Mouse (Mus musculus): ENCODE measurements around the gene Defb23. TPM values are rescaled to one million over a fixed set of nuclear protein-coding genes. Genes with fewer than 3 reads are reported as not detected.
"Not testable (repeated sequence)": the region's sequence is repeated elsewhere in the genome, so short reads cannot be mapped to it uniquely, and the experiment has no call there.

Gene Defb23
- total RNA-seq, 1 experiment from 2014 or later = not detected

DNA sequence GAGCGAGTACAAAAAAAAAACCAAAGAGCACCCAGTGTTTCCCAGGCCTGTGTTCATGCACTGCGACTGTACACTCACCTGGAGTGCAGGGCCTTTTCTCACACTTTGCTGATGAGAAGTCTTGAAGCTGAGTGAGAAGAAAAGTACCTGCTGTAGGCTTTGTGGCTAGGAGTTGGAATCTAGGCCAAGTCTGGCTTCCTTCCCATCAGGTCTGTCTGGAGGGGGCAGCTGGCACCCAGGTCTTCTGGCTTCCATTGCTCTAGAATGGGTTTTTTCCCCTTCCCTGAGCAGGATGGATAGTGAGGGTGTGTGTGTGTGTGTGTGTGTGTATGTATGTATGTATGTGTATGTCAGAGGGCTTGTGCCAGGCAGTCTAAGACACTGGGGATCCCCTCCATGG, 24.6 kb downstream of the Defb23 start:
- ATAC-seq (replicated peaks; ENCODE audit: low read depth, poor library complexity, severe bottlenecking) = no peak

DNA sequence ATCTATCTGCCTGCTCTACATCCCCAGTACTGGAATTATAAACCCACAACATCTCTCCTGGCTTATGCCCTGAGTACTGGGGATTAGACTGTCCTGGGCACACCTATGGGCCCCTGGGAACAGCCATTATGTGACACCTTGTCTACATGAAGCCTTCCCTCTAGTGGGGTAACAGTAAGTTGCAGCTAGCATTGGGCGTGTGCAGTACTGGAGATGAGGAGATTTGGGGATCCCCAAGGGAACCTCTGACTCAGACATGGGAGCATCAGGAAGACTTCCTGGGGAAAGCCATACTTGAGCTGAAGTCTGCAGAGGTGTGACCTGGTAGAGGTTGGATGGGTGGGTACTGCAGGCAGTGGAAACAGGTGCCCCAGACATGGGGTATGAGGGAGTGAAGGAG, 25.5 kb downstream of the Defb23 start:
- no peak; the same call in 1 of the 2 replicates for ATAC-seq (replicated peaks; ENCODE audit: low read depth, poor library complexity, severe bottlenecking)

DNA sequence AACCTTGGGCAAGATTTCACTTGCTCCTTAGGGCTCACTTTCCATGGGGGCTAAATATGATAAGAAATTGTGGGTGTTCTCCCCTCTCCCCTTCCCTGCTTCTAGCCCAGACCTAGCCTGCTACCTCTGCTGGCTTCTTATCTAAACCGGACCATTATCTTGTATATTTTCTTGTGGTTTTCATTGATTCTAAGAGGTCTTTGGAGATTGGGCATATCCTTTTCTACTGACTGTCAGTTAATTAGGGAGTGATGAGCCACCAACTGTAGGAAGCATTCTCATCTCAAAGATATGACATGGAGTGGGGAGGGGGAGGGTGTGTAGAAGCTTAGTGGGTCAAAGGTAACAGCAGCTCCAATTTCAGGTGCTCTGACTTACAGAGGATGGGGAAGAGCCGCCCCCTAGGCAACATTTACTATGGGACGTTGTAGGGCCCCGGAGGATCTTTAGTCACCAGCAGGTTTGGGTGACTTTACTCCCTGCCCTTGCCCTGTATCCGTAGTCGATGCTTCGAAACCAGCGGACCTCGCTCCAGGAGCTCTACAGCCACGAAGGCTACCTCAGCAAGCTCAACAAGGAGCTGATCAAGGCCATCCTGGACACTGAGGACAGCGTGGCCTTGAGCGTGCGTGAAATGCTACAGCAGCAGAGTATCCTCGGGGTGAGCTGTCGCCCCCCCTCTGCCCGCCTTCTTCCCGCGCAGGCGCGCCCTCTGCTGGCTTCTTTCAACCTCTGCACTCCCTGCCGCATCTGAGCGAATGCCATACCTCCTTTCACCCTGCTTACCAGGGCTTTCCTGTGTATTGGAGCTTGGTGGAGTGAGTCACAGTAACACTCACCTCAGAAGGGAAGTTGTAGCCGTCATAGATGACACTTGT, 27.2 kb downstream of the Defb23 start:
- peak; percentile 95 for ATAC-seq (replicated peaks; ENCODE audit: low read depth, poor library complexity, severe bottlenecking)

DNA sequence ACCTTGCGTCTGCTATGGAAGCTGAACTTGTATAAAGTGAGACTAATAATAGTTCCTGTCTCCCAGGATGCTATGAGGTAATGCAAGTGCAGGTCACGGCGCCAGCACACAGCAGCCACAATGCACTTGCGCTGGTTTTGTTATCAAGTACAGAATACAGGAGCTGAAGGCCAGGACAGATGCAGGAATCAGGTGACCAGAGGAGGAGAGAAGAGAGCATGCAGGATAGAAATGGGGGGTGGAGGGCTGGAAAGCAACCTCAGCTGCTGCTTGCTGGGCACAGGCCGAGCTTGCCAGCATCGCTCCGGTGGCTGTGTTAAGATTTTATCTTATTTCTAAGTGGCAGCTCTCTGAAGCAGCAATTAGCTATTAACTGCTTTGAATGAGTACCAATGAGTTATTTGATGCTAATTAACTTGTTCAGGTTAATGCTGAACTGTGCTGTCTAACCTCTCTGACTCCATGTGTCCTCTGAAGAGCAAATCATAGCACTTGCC, 28.0 kb downstream of the Defb23 start:
- ATAC-seq (replicated peaks; ENCODE audit: low read depth, poor library complexity, severe bottlenecking) = no peak

DNA sequence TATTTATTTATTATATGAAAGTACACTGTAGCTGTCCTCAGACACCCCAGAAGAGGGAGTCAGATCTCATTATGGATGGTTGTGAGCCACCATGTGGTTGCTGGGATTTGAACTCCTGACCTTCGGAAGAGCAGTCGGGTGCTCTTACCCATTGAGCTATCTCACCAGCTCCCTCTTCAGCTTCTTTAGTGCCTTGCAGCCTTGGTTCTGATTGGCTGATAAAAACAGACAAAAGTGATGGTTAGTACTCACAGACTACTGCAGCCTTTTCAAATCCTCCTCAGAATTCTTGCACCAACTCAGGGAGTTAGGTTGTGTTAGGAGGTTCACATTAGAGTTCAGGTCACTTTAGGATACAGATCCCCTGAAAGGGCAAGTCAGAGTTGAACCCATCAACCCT, 35.9 kb downstream of the Defb23 start:
- not testable (repeated sequence) for ATAC-seq (replicated peaks; ENCODE audit: low read depth, poor library complexity, severe bottlenecking)

DNA sequence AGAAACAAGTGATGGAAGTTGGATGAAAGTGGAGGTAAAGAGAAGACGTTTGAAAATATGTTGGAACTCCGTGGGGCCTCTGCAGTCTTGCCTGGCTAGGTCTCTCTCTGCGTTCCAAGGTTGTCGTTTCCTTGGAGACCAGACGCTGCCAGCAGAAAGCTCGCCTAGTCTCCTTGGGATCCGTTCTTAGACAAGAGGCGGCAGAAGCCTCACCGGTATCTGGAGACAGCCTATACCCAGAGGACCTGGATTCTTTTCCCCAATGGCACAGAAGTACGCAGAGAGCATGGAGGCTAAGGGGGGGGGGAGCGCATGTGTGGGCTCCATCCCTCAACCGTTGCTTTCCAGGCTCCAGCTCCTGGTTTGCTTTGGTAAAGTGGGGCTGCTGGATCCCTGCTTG, 36.9 kb downstream of the Defb23 start:
- no peak for ATAC-seq (replicated peaks; ENCODE audit: low read depth, poor library complexity, severe bottlenecking)

DNA sequence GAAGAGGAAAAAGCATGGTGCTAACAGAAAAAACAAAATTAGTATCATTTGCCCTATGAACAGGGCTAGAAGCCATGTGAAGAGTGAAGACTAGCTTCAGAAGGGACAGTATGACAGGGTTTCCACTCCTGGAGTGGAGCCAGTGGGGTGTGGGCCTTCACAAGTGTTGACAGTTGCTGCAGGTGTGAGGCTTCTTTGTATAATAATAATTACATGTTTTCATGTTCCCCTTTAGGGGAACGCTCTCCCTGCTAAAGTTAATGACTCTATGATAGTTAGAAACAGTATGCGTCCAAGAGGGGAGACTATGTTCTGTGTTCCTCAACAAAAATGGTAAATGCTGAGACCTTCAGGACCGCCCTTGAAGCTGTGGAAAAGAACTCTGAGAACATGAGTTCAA, 48.6 kb downstream of the Defb23 start:
- no peak for ATAC-seq (replicated peaks; ENCODE audit: low read depth, poor library complexity, severe bottlenecking)

DNA sequence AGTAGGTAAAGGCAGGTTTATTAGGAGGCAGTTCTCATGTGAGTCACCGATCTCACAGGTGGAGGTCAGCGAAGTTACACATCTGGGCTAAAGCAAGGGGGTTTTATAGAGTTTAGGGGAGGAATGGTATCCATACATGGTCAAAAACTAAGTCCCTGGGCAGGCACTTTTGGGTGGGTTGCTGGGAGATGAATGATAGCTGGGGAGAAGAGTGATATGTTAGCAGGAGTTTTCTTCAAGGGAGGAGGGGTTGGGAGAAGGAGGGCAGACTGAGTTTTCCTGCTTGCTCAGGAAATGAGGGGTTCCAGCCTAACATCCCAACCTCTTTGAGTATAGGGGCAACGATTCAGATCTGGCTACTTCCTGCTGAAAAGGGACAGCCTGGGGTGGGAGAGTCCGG, 49.1 kb downstream of the Defb23 start, which contains the start of gene 6820408C15Rik:
Gene 6820408C15Rik, plus strand, starts transcription at position 301 of the 400 bp plus-strand sequence.
- no peak for ATAC-seq (replicated peaks; ENCODE audit: low read depth, poor library complexity, severe bottlenecking)

DNA sequence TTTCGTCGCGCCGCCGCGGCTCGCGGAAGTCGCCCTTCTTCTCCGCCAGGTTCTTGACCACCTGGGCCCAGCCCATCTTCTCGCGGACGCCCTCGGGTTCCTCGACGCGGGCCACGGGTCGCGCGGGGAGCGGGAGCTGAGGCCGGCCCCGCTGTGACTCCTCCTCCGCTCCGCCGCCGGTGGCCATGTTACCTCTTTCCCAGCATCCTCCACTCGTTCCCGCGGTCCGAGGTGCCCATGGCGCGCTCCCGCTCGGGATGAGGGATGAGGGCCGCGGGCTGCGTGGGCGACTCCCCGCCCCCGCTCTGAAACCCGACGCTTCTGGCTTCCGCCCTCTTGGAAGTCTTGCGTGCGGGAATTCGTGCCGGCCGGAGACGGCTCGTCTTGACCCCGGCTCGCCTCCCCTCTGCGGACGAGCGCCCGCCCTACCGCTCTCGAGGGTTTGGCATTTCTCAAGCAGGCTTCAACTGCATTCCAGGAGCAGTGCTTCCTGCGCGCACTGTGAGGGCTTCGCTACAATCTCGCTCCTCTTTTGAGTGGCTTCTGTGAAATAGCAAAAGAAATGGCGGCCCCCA, 49.7 kb downstream of the Defb23 start, which contains the start of gene Zcchc3:
Gene Zcchc3, minus strand, starts transcription at position 437 of the 575 bp plus-strand sequence.
- ATAC-seq (replicated peaks; ENCODE audit: low read depth, poor library complexity, severe bottlenecking) = peak; percentile 76

DNA sequence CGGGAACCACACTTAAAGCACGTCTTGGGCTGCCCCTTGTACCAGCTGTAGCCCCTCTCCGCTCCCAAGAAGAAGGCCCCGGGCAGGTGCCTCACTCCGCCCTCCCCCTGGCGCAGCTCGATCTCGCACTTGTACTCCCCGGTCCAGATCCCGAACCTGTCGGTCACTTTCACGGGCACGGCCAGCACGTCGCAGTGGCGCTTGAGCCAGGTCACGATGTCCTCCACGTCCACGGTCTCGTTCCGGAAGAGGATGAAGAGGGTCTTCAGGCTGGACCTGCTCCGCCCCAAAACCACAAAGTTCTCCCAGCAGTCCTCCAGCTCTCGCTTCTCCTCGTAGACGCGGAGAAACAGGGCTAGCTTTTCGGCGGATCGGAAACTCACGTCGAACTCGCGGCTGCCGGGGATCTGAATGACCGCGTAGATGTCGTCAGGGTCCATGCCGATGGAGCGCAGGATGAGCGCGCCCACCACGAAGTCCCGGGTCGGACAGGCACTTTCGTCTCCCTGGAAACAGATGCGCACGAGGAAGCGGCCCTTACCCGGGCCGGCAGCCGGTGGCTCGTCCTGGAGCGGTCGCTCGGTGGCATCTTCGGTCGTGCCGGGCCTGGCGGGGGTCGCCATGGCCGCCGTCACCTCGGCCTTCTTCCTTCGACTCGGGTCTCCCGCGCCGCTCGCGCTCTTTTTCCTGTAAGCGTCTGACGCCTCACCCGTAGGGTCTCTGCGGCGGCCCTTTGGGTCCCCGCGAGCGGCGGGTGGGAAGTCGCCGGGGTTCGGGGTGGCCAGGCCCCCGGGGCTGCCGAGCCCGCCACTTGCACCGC, 50.4 kb downstream of the Defb23 start:
- ATAC-seq (replicated peaks; ENCODE audit: low read depth, poor library complexity, severe bottlenecking) = peak; percentile 41; the same call in 1 of the 2 replicates

DNA sequence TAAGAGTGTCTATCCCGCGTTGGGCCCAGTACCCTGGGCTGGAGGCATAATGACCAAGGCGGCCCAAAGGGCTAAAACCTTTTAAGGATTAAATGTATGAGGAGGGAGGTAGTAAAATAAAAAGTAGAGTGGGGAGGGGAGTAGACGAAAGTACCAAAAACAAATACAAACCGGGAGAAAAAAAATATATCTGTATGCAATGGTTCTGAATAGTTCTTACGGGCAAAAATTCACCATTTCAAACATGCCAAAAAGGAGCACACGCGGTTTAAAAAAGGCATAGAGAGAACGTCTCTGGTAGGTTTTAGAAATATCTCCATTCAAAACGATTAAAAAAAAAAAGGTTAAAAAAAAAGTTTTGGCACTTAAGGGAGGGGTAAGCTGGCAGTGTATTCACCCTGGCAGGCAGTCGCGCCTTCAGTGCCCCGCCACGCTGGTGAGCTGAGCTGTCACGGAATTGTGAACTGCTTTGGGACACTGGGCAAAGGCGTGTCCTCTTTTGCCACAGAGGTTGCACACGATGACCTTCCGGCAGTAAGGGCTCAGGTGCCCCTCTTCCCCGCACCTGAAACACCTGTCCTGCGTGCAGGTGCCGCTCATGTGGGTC, 51.2 kb downstream of the Defb23 start:
- ATAC-seq (replicated peaks; ENCODE audit: low read depth, poor library complexity, severe bottlenecking) = no peak

DNA sequence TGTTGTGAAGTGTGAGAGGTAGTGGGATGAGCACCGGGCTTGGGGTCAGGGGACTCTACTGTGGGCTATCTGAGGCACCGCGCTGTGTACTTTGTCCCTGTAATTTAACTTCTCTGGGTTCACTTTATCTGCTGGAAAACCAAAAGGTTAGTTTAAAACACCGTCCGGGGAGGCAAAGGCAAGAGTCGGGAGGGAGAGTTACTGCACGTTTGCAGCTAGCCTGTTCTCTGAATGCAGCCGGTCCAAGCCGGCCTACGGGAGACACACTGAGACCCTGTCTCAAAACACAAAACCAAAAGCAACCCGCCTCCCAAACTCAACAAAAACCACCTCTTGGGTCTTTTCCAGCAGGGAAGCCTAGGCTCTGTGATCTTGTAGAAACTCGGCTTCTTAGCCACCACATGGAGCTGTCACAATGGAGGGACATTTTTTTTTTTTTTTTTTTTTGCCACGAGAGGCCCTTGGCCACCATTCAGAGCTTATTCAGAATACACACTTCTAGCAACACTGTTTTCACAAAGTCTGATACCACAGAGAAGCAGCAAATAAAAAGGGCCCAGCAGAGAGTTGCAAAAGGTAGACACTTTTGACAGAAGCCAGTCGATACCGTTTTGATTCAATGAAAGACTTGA, 51.8 kb downstream of the Defb23 start:
- no peak for ATAC-seq (replicated peaks; ENCODE audit: low read depth, poor library complexity, severe bottlenecking)

DNA sequence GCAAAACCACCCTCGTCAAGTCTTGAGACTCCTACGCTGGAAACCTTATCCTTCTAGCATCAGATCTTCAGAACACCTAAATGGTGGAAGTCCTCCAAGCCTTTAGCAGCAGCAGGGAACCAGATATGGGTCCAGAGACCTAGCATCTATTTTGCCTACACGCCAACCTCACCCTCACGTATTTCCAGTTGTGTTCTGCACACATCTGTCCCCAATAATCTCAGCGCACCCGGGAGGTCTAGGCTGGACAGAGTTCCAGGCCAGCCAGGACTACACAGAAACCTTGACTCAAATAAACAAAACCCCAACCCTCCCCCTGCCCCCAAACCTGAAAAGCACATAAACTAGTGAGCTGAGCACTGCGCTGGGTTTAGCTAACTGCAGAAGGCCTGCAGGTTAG, 52.9 kb downstream of the Defb23 start:
- ATAC-seq (replicated peaks; ENCODE audit: low read depth, poor library complexity, severe bottlenecking) = no peak

DNA sequence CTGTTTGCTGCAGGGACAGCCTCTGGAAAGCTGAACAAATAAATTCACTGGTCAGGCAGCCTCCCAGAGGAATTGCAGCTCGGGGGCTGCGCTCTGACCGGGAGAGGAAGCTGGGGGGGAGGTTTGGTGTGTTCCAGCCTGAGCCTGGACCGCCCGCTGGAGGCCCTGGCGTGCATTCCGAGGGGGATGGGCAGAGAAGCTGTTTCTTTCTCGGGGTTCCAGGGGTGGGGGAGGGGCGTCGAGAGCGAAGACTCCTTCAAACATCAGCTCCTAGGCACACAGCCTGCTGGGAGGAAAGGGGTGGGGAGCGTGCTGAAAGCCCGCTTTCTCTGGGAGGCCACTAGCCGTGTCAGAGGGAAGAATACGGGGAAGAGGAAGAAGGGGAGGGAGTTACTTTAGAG, 53.4 kb downstream of the Defb23 start:
- no peak for ATAC-seq (replicated peaks; ENCODE audit: low read depth, poor library complexity, severe bottlenecking)

DNA sequence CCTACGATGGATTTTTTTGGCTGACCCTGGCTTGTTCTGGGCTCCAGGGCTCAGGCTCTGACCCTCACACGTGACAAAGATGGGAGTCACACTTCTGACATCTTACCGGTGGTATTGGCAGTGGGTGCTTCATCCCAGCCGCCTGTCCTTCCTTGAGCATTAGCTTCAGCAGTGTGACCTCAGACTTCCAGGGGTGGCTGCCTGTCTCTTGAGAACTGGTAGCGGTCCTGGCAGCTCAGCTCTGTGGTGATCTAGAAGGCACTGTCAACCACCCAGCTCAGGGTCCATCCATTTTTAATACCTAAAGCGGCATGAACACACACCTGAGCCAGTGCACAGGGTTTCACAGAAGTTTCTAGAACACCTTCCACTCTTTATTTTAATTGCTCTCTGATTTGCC, 54.6 kb downstream of the Defb23 start:
- no peak for ATAC-seq (replicated peaks; ENCODE audit: low read depth, poor library complexity, severe bottlenecking)

Other genes starting within 250 kb of the Defb23 start
- gene Csnk2a1, start 237.8 kb downstream of the Defb23 start, total RNA-seq (2017) = 105 and 132 TPM in 2 replicates
- 15.1 and 17.1 TPM in 2 replicates for gene Tbc1d20, start 170.8 kb downstream of the Defb23 start, total RNA-seq (2017)
- 45.6 and 61.9 TPM in 2 replicates for gene Rbck1, start 132.0 kb downstream of the Defb23 start, total RNA-seq (2017)
- not detected in 2 replicates for gene Trib3, start 120.6 kb downstream of the Defb23 start, total RNA-seq (2017)
- gene Nrsn2, start 88.0 kb downstream of the Defb23 start, total RNA-seq (2017) = not detected in 2 replicates
- 3.3 and 3.7 TPM in 2 replicates for gene Sox12, start 66.6 kb downstream of the Defb23 start, total RNA-seq (2017)
- 3.7 and 4.3 TPM in 2 replicates for gene Zcchc3, start 49.6 kb downstream of the Defb23 start, total RNA-seq (2017)
- not detected in 2 replicates for gene 6820408C15Rik, start 49.0 kb downstream of the Defb23 start, total RNA-seq (2017)
- not detected in 2 replicates for gene Defb20, start 12.4 kb upstream of the Defb23 start, total RNA-seq (2017)
- gene Defb22, start 25.5 kb upstream of the Defb23 start, total RNA-seq (2017) = not detected in 2 replicates
- gene Defb26, start 47.1 kb upstream of the Defb23 start, total RNA-seq (2017) = not detected in 2 replicates
- gene Defb28, start 53.6 kb upstream of the Defb23 start, total RNA-seq (2017) = not detected in 2 replicates
- gene Defb29, start 75.5 kb upstream of the Defb23 start, total RNA-seq (2017) = not detected in 2 replicates
- not detected in 2 replicates for gene Gm17416, start 104.7 kb upstream of the Defb23 start, total RNA-seq (2017)
- not detected in 2 replicates for gene Defb21, start 108.1 kb upstream of the Defb23 start, total RNA-seq (2017)
- not detected in 2 replicates for gene Defb19, start 115.7 kb upstream of the Defb23 start, total RNA-seq (2017)
- not detected in 2 replicates for gene Defb45, start 134.8 kb upstream of the Defb23 start, total RNA-seq (2017)
- not detected in 2 replicates for gene Defb36, start 139.7 kb upstream of the Defb23 start, total RNA-seq (2017)
- not detected in 2 replicates for gene Defb25, start 158.4 kb upstream of the Defb23 start, total RNA-seq (2017)
- gene Rem1, start 162.3 kb upstream of the Defb23 start, total RNA-seq (2017) = 0.50 TPM in 1 of 2 replicates, not detected in the other
- 68.2 and 70.3 TPM in 2 replicates for gene H13, start 204.8 kb upstream of the Defb23 start, total RNA-seq (2017)
- gene Mcts2, start 222.4 kb upstream of the Defb23 start, total RNA-seq (2017) = 3.8 and 10.0 TPM in 2 replicates